Mouse (Mus musculus) hindbrain, embryonic 14.5 days (tissue): ENCODE results near the gene 9330182L06Rik. TPM values are rescaled to one million over a fixed set of nuclear protein-coding genes. Genes with fewer than 3 reads are reported as not detected.

Experiments used
- ATAC-seq: fragments of 200-750 bp; cut with Nextera tagmentation; 2 replicates; pipeline ENCODE4 v1.8.0; 2017; ENCODE audit warnings: moderate number of reproducible peaks, mild to moderate bottlenecking, moderate TSS enrichment, moderate library complexity; ENCODE audit not compliant: low FRiP score
- DNase-seq: peaks from one replicate; pipeline ENCODE4 v3.0.0-alpha.2; 2015; ENCODE audit warnings: low spot score
- H3K27ac ChIP-seq: fragments of 300-500 bp; sonication (generic); 2 replicates; pipeline ENCODE4 v1.5.1; 2014; ENCODE audit warnings: mild to moderate bottlenecking, moderate library complexity
- H3K27me3 ChIP-seq: fragments of 300-500 bp; sonication (generic); 2 replicates; pipeline ENCODE4 v1.6.1; 2014; ENCODE audit warnings: mild to moderate bottlenecking, low read length, mixed read lengths; ENCODE audit not compliant: control insufficient read depth, insufficient read depth
- H3K36me3 ChIP-seq: fragments of 300-500 bp; sonication (generic); replicated peaks from 2 replicates; pipeline ENCODE4 v1.6.1; 2014; ENCODE audit not compliant: control insufficient read depth, insufficient read depth
- H3K4me1 ChIP-seq: fragments of 300-500 bp; sonication (generic); replicated peaks from 2 replicates; pipeline ENCODE4 v1.6.1; 2014; ENCODE audit warnings: antibody characterized with exemption, low read length, mixed read lengths; ENCODE audit not compliant: control insufficient read depth, insufficient read depth
- H3K4me2 ChIP-seq: fragments of 300-500 bp; sonication (generic); replicated peaks from 2 replicates; pipeline ENCODE4 v1.6.1; 2014; ENCODE audit warnings: mild to moderate bottlenecking, moderate library complexity
- H3K4me3 ChIP-seq: fragments of 300-500 bp; sonication (generic); replicated peaks from 2 replicates; pipeline ENCODE4 v1.5.1; 2014; ENCODE audit warnings: mild to moderate bottlenecking, low read length
- H3K9ac ChIP-seq: fragments of 300-500 bp; sonication (generic); 2 replicates; pipeline ENCODE4 v1.6.1; 2014
- H3K9me3 ChIP-seq: fragments of 300-500 bp; sonication (generic); 2 replicates; pipeline ENCODE4 v1.6.1; 2016; ENCODE audit warnings: low read length; ENCODE audit not compliant: control insufficient read depth
- WGBS: fragments of 180-500 bp; shearing (Covaris S2); extraction: QIAGEN DNeasy Blood & Tissue Kit; methylation state at CpG from one replicate; pipeline ENCODE4 v1.1.7; 2014; 5-methylcytosine and 5-hydroxymethylcytosine counted together
- polyA plus RNA-seq: library from polyadenylated mRNA; unstranded; fragments of >200 nt; fragmentation: Nextera tagmentation; extraction: Ambion mirVana; gene quantifications from 2 replicates; pipeline ENCODE4 v1.2.1, GENCODE M21; 2014

The 9330182L06Rik gene
- 37.2 and 39.9 TPM in 2 replicates for polyA plus RNA-seq

GRCm38 (mm10) chr5:9265586-9266279, at the start of gene 9330182L06Rik:
9330182L06Rik (plus strand) TSS chr5:9266118.
- ATAC-seq (peak; percentile 96), DNase-seq (peak; percentile 80)
- peak within 1 kb of the TSS; percentile 89 for H3K4me3 ChIP-seq
- H3K27ac ChIP-seq, result peak within 1 kb of the TSS; percentile 96
- H3K9ac ChIP-seq, result peak within 1 kb of the TSS; percentile 95
- no peaks in the 10 kb centered on the region for H3K27me3 ChIP-seq
- under 1% methylated on average over 42 of the region's 47 CpGs for WGBS
- H3K36me3 ChIP-seq, result no peaks in the 10 kb centered on the region
- H3K9me3 ChIP-seq, result no peaks in the 10 kb centered on the region
- peaks cover 18% of the 10 kb centered on the region; the same call in 1 of the 2 replicates for H3K4me1 ChIP-seq
- H3K4me2 ChIP-seq, result peak within 1 kb of the TSS; percentile 78

DNA sequence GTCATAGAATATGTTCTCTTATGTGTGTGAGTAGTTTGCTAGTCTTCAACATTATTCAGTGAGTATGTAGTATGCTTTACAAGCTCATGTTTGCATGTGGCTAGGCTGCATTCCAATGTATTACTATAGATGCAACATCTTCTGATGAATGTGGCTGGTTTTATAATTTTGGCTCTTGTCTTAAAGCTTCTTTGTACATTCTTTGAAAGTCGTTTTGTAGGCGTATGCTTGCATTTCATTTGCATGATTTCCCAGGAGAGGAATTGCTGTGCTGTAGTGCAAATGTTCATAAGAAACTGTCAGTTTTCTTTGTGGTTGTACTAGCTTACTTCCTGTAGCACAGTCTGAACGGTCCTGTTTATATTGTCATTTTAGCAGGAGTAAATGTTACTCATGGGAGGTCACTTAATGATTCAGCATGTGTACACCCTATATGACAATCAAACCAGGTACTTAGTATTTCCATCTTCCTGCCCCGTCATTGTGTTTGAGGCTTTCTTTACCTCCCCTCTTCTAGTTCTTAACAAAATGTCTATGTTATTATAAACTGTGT, 38.4 kb upstream of the 9330182L06Rik start:
- H3K4me1 ChIP-seq, result no peaks in the 10 kb centered on the region
- WGBS, result 75% methylated on average over 4 of the region's 4 CpGs
- no peak for DNase-seq

GRCm38 (mm10) chr5:9264361-9264760, 1.6 kb upstream of the 9330182L06Rik start:
- Histone ChIP-seq H3K36me3 (no peaks in the 10 kb centered on the region), H3K9ac (no peak overlapping the region), H3K27me3 (no peaks in the 10 kb centered on the region), H3K4me3 (no peak overlapping the region), H3K27ac (no peak overlapping the region), H3K4me1 (peaks cover 18% of the 10 kb centered on the region; the same call in 1 of the 2 replicates), H3K4me2 (no peak overlapping the region), H3K9me3 (no peaks in the 10 kb centered on the region)
- 64% methylated on average over 4 of the region's 4 CpGs for WGBS
- ATAC-seq (no peak), DNase-seq (no peak)

More for the DNA sequence above, 38.4 kb upstream of the 9330182L06Rik start:
- no peak overlapping the region for H3K27ac ChIP-seq
- H3K9ac ChIP-seq, result no peak overlapping the region
- no peaks in the 10 kb centered on the region for H3K27me3 ChIP-seq
- no peak overlapping the region for H3K4me3 ChIP-seq
- no peak for ATAC-seq
- no peaks in the 10 kb centered on the region for H3K36me3 ChIP-seq
- H3K4me2 ChIP-seq, result no peak overlapping the region
- no peaks in the 10 kb centered on the region for H3K9me3 ChIP-seq

GRCm38 (mm10) chr5:9266280-9266923, 484 bp downstream of the 9330182L06Rik start:
- H3K36me3 ChIP-seq, result no peaks in the 10 kb centered on the region
- under 1% methylated on average over 30 of the region's 30 CpGs for WGBS
- peak overlapping the region; percentile 95 for H3K9ac ChIP-seq
- 0 out of 2 replicates have a peak, but pooled peaks cover 2% of the 10 kb centered on the region for H3K9me3 ChIP-seq
- H3K27me3 ChIP-seq, result no peaks in the 10 kb centered on the region
- H3K4me3 ChIP-seq, result peak overlapping the region; percentile 89
- DNase-seq, result peak; percentile 40
- H3K27ac ChIP-seq, result peak overlapping the region; percentile 96
- peak overlapping the region; percentile 78 for H3K4me2 ChIP-seq
- ATAC-seq, result no peak
- H3K4me1 ChIP-seq, result peaks cover 18% of the 10 kb centered on the region; the same call in 1 of the 2 replicates

DNA sequence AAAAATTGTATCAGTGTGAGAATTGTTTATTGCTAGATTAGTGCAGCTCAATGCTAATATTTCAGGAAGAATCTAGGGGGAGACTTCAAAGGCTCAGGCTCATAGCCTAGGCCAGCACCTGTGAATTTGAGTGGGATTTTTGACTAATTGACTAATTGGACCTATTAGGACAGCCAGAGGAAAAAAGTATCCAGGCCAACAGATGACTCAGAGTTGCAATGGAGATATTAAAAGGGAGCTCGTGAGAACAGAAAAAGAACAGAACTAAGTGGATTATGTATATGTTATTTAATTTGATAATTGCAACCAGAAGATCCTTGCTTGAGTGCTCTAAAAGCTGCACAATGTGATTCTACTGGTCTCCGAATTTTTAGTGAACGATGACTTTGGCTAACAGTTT, 3.7 kb downstream of the 9330182L06Rik start:
- 86% methylated on average over 3 of the region's 3 CpGs for WGBS
- Histone ChIP-seq H3K4me1 (peaks cover 18% of the 10 kb centered on the region; the same call in 1 of the 2 replicates), H3K27ac (no peak overlapping the region), H3K36me3 (no peaks in the 10 kb centered on the region), H3K4me2 (no peak overlapping the region), H3K9me3 (0 out of 2 replicates have a peak, but pooled peaks cover 4% of the 10 kb centered on the region), H3K4me3 (no peak overlapping the region), H3K27me3 (no peaks in the 10 kb centered on the region), H3K9ac (no peak overlapping the region)
- ATAC-seq (no peak), DNase-seq (no peak)

GRCm38 (mm10) chr5:9272976-9273375, 7.1 kb downstream of the 9330182L06Rik start:
- no peak overlapping the region for H3K4me2 ChIP-seq
- H3K9ac ChIP-seq, result no peak overlapping the region
- H3K4me1 ChIP-seq, result peaks cover 8% of the 10 kb centered on the region; the same call in 1 of the 2 replicates
- WGBS, result 90% methylated on average over 3 of the region's 3 CpGs
- H3K4me3 ChIP-seq, result no peak overlapping the region
- H3K27me3 ChIP-seq, result no peaks in the 10 kb centered on the region
- ATAC-seq, result no peak
- no peaks in the 10 kb centered on the region for H3K36me3 ChIP-seq
- no peak for DNase-seq
- H3K27ac ChIP-seq, result no peak overlapping the region
- 0 out of 2 replicates have a peak, but pooled peaks cover 4% of the 10 kb centered on the region for H3K9me3 ChIP-seq

- ATAC-seq (peak; percentile 66; the same call in 1 of the 2 replicates), DNase-seq (no peak)
- H3K9me3 ChIP-seq, result no peaks in the 10 kb centered on the region
- H3K27ac ChIP-seq, result no peak overlapping the region
- H3K36me3 ChIP-seq, result no peaks in the 10 kb centered on the region
- no peaks in the 10 kb centered on the region for H3K27me3 ChIP-seq
- H3K9ac ChIP-seq, result no peak overlapping the region
- no peaks in the 10 kb centered on the region for H3K4me1 ChIP-seq
- WGBS, result 64% methylated on average over 2 of the region's 2 CpGs
- H3K4me2 ChIP-seq, result no peak overlapping the region
- no peak overlapping the region for H3K4me3 ChIP-seq
Observed at GRCm38 (mm10) chr5:9295777-9296549, 30.0 kb downstream of the 9330182L06Rik start.

DNA sequence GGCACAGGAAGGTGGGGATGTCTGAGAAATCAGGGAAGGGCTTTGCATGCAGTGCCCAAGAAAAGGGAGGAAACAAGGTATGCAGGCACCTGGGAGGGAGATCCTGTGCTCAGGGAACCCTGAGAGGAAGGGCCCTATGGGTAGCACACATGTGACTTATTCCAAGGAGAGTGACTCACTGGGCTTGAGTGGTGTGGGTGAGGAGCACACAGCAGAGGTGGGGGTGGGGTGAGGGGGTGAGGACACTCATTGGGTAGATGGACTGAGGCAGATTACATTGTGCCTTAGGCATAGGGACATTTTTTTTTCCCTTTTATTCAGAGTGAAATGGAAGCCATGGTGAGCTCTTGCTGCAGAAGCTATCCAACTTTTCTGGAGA, 30.6 kb downstream of the 9330182L06Rik start:
- Histone ChIP-seq H3K36me3 (no peaks in the 10 kb centered on the region), H3K9me3 (no peaks in the 10 kb centered on the region), H3K4me1 (no peaks in the 10 kb centered on the region), H3K9ac (no peak overlapping the region), H3K4me3 (no peak overlapping the region), H3K27me3 (no peaks in the 10 kb centered on the region), H3K27ac (no peak overlapping the region), H3K4me2 (no peak overlapping the region)
- ATAC-seq, result 0 out of 2 replicates have a peak, but pooled peaks have one; percentile 43
- no peak for DNase-seq
